Comparison of ENCODE assay signal across 12 mouse cellular contexts in genomic region chr19:43699763-43700155, GRCm38 (mm10).
"Had no signal": no experiment of that assay in that cellular context is flagged by ENCODE, and none has a peak within 500 bp of the region (broad histone marks: within the 10 kb centered on the region; RNA-seq: fewer than 3 reads in every experiment).

No protein-coding gene starts in this region.

- H3K27ac ChIP-seq: kidney, embryonic 15.5 days; limb, embryonic 13.5 days; liver, embryonic 14.5 days; midbrain, embryonic 13.5 days had no signal

- H3K4me3 ChIP-seq: kidney, embryonic 15.5 days; limb, embryonic 13.5 days; midbrain, embryonic 13.5 days had no signal

- DNase-seq: kidney, adult 11 months; kidney, postnatal 36 days; left cerebral cortex, postnatal 4 days; lung, adult 2 months; lung, postnatal 36 days; thymus, adult 18-20 months; thymus, postnatal 14 days had no signal

- ATAC-seq: lung, postnatal 0 days; midbrain, embryonic 13.5 days had no signal
